In genomic region chr1:150873231-150873630, GRCm38 (mm10) we compare ENCODE assay signal across 9 mouse cellular contexts.
DNase-seq lines count a peak whose midpoint lies in the region; ATAC-seq and TF ChIP-seq lines count a peak whose summit lies in the region.
"Had no signal": no experiment of that assay in that cellular context is flagged by ENCODE, and none has a peak within 500 bp of the region (broad histone marks: within the 10 kb centered on the region; RNA-seq: fewer than 3 reads in every experiment).

No protein-coding gene starts in this region.

- no peaks in the 10 kb centered on the region for H3K36me3 ChIP-seq in intestine, embryonic 16.5 days (ENCODE audit: control insufficient read depth, insufficient read depth, low read length)
- H3K36me3 ChIP-seq in intestine, postnatal 0 days (ENCODE audit: control insufficient read depth, insufficient read depth): no peaks in the 10 kb centered on the region

- intact Hi-C loops in heart, postnatal 25 days (cut with DNase I): no loop called here

- no peak overlapping the region for H3K4me2 ChIP-seq in intestine, embryonic 16.5 days (ENCODE audit: low read depth, low read length)
- H3K4me2 ChIP-seq in intestine, postnatal 0 days (replicated peaks; ENCODE audit: low read depth): no peak overlapping the region

- no peak for ATAC-seq in intestine, embryonic 16.5 days
- ATAC-seq in intestine, postnatal 0 days: no peak

- 0 out of 2 replicates have a peak overlapping the region, but pooled peaks have one; percentile 11 for H3K27ac ChIP-seq in intestine, embryonic 16.5 days (ENCODE audit: low read length)
- no peak overlapping the region for H3K27ac ChIP-seq in intestine, postnatal 0 days (ENCODE audit: low read depth, low read length)

- TF ChIP-seq CTCF in intestine, postnatal 0 days (IDR thresholded peaks at IDR 0.05; ENCODE audit: low read depth): no peak

- DNase-seq in cerebellum, postnatal 14 days: peak; percentile 75 to 84
- peak; percentile 42 for DNase-seq in heart, postnatal 25 days (ENCODE audit: low spot score)
- peak; percentile 62 to 81 for DNase-seq in lung, postnatal 4 days
- no peak for DNase-seq in spleen, postnatal 4 days (ENCODE audit: low spot score in 2 of 2)
- no peak for DNase-seq in thymus, postnatal 10 days (ENCODE audit: low spot score in 2 of 2)
- DNase-seq in right cerebral cortex, postnatal 10 days (ENCODE audit: low spot score in 2 of 2): no peak

- 41% methylated on average over 6 of the region's 6 CpGs for WGBS in intestine, embryonic 16.5 days
- 51% methylated on average over 6 of the region's 6 CpGs for WGBS in intestine, postnatal 0 days

- H3K4me1 ChIP-seq in intestine, embryonic 16.5 days (ENCODE audit: control insufficient read depth, insufficient read depth, low read length): no peaks in the 10 kb centered on the region; the same call in 1 of the 2 replicates
- H3K4me1 ChIP-seq in intestine, postnatal 0 days (replicated peaks; ENCODE audit: control insufficient read depth, insufficient read depth, low read length): no peaks in the 10 kb centered on the region

- H3K9ac ChIP-seq in intestine, embryonic 16.5 days (ENCODE audit: low read depth, low read length): no peak overlapping the region
- H3K9ac ChIP-seq in intestine, postnatal 0 days (ENCODE audit: low read depth, low read length): no peak overlapping the region

- H3K27me3 ChIP-seq in intestine, embryonic 16.5 days (replicated peaks; ENCODE audit: control insufficient read depth, insufficient read depth, low read length): no peaks in the 10 kb centered on the region
- H3K27me3 ChIP-seq in intestine, postnatal 0 days (replicated peaks; ENCODE audit: control insufficient read depth, insufficient read depth, low read length): no peaks in the 10 kb centered on the region
- H3K27me3 ChIP-seq: CH12.LX had no signal

- H3K4me3 ChIP-seq in intestine, embryonic 16.5 days (ENCODE audit: low read length): no peak overlapping the region
- no peak overlapping the region for H3K4me3 ChIP-seq in intestine, postnatal 0 days (ENCODE audit: low read depth, low read length)

- no peaks in the 10 kb centered on the region for H3K9me3 ChIP-seq in intestine, embryonic 16.5 days (ENCODE audit: control insufficient read depth, low read length)
- no peaks in the 10 kb centered on the region for H3K9me3 ChIP-seq in intestine, postnatal 0 days (ENCODE audit: control insufficient read depth)

Comparison
In these comparisons a context has a peak if more than half of its experiments do, and no peak if none do; other contexts are left out.
1. DNase-seq: peak in cerebellum, postnatal 14 days (2 of 2), heart, postnatal 25 days (single experiment) and lung, postnatal 4 days (2 of 2); none in spleen, postnatal 4 days (0 of 2), thymus, postnatal 10 days (0 of 2) and right cerebral cortex, postnatal 10 days (0 of 2).